Mouse (Mus musculus) ES-E14 (cell line): ENCODE results near the gene Hsd11b1. TPM values are rescaled to one million over a fixed set of nuclear protein-coding genes. Genes with fewer than 3 reads are reported as not detected.
"Not testable (repeated sequence)": the region's sequence is repeated elsewhere in the genome, so short reads cannot be mapped to it uniquely, and the experiment has no call there.

Source experiments
- DNase-seq: peaks from one replicate; pipeline ENCODE4 v3.0.0-alpha.2; 2013; ENCODE audit warnings: low read depth, low spot score
- H3K27ac ChIP-seq: 2 replicates; pipeline ENCODE4 v1.5.1; 2012; ENCODE audit warnings: low read depth, mild to moderate bottlenecking, low read length, moderate library complexity, mixed read lengths; ENCODE audit not compliant: poor library complexity, insufficient read depth, severe bottlenecking
- H3K36me3 ChIP-seq: 2 replicates; pipeline ENCODE4 v1.6.1; 2012; ENCODE audit warnings: mild to moderate bottlenecking, low read length, moderate library complexity, mixed read lengths; ENCODE audit not compliant: control insufficient read depth, poor library complexity, insufficient read depth, severe bottlenecking
- H3K4me1 ChIP-seq, 2 experiments: fragments of 150-350 bp in 1 of 2; sonication (generic) in 1 of 2; 2 replicates each; pipeline ENCODE4 v1.6.1; 2012; ENCODE audit warnings: low read length in 2 of 2, mild to moderate bottlenecking in 1 of 2, mixed read lengths in 1 of 2; ENCODE audit not compliant: control insufficient read depth in 2 of 2, insufficient read depth in 2 of 2, poor library complexity in 1 of 2
- H3K4me3 ChIP-seq, 2 experiments: fragments of 150-350 bp in 1 of 2; sonication (generic) in 1 of 2; 2 replicates each; pipeline ENCODE4 v1.5.1; 2012; ENCODE audit warnings: low read length in 2 of 2, low read depth in 1 of 2, mild to moderate bottlenecking in 1 of 2, mixed read lengths in 1 of 2; ENCODE audit not compliant: insufficient read depth in 1 of 2, poor library complexity in 1 of 2, severe bottlenecking in 1 of 2
- H3K9ac ChIP-seq: 2 replicates; pipeline ENCODE4 v1.6.1; 2012; ENCODE audit warnings: low read depth, mild to moderate bottlenecking, low read length, mixed read lengths; ENCODE audit not compliant: poor library complexity, insufficient read depth, severe bottlenecking
- H3K9me3 ChIP-seq: fragments of 150-350 bp; sonication (generic); 2 replicates; pipeline ENCODE4 v1.6.1; 2012; ENCODE audit warnings: low read depth, mild to moderate bottlenecking, low read length; ENCODE audit not compliant: control insufficient read depth, insufficient read depth
- CHD2 ChIP-seq: IDR thresholded peaks from 2 replicates; pipeline ENCODE4 v1.6.1; 2014; ENCODE audit warnings: mild to moderate bottlenecking, low read depth, low read length, inconsistent platforms
- HCFC1 ChIP-seq: IDR thresholded peaks from 2 replicates; pipeline ENCODE4 v1.6.1; 2012; ENCODE audit warnings: low read length, inconsistent platforms, borderline replicate concordance; ENCODE audit not compliant: insufficient read depth
- MAFK ChIP-seq: IDR thresholded peaks from 2 replicates; pipeline ENCODE4 v1.6.1; 2014; ENCODE audit warnings: mild to moderate bottlenecking, low read depth, low read length, inconsistent platforms; ENCODE audit not compliant: insufficient read depth
- ZC3H11A ChIP-seq: IDR thresholded peaks from 2 replicates; pipeline ENCODE4 v1.6.1; 2012; ENCODE audit warnings: low read depth, mild to moderate bottlenecking, inconsistent platforms, low read length, borderline replicate concordance
- ZNF384 ChIP-seq: IDR thresholded peaks from 2 replicates; pipeline ENCODE4 v1.6.1; 2012; ENCODE audit warnings: low read depth, low read length, inconsistent platforms
- in situ Hi-C, 2 experiments: fragments of 600-800 bp; cut with MboI; formaldehyde crosslinking; loops; one replicate each; pipeline ENCODE4 v1.15.1; 2025; ENCODE audit warnings: low sequenced_read_pairs in 2 of 2, inconsistent platforms in 1 of 2; ENCODE audit not compliant: unreplicated experiment in 2 of 2
- total RNA-seq: library from RNA; depleted of rRNA; stranded (reverse); fragments of 300-350 nt; gene quantifications from 2 replicates; pipeline ENCODE4 v1.2.3, GENCODE M21; 2012

Hsd11b1 gene
- total RNA-seq, 1 experiment: 0.18 TPM

GRCm38 (mm10) chr1:193287578-193287977 lies 23.7 kb upstream of the Hsd11b1 start:
- Histone ChIP-seq H3K9ac (no peak overlapping the region), H3K4me3 (no peak overlapping the region), H3K9me3 (no peaks in the 10 kb centered on the region), H3K4me1 (no peaks in the 10 kb centered on the region), H3K36me3 (no peaks in the 10 kb centered on the region), H3K27ac (no peak overlapping the region)
- no peak for DNase-seq
- in situ Hi-C loops: no loop called here
- TF ChIP-seq CHD2: no peak
- no peak for TF ChIP-seq ZC3H11A
- no peak for TF ChIP-seq MAFK
- no peak for TF ChIP-seq ZNF384

DNA sequence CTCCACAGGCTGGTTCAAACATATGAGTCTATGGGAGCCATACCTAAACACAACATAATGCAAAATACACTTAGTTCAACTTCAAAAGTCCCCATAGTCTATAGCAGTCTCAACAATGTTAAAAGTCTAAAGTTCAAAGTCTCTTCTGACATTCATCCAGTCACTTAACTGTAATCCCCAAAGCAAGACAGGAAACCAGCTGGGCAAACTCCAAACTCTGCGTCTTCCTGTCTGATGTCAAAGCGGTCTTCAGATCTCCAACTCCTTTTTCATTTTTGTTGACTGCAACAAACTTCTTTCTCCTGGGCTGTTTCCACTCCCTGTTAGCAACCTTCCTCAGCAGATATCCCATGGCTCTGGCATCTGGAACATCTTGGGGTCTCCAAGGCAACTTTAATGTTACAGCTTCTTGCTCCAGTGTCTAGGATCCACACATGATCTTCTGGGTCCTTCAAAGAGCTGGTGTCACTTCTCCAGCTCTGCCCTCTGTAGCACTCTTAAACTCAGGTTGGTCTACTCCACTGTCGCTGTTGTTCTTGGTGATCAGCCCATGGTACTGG lies 22.0 kb upstream of the Hsd11b1 start:
- DNase-seq, H3K27ac ChIP-seq, H3K4me3 ChIP-seq, H3K4me1 ChIP-seq, H3K9ac ChIP-seq, in situ Hi-C loops, H3K36me3 ChIP-seq, H3K9me3 ChIP-seq: not testable (repeated sequence)

DNA sequence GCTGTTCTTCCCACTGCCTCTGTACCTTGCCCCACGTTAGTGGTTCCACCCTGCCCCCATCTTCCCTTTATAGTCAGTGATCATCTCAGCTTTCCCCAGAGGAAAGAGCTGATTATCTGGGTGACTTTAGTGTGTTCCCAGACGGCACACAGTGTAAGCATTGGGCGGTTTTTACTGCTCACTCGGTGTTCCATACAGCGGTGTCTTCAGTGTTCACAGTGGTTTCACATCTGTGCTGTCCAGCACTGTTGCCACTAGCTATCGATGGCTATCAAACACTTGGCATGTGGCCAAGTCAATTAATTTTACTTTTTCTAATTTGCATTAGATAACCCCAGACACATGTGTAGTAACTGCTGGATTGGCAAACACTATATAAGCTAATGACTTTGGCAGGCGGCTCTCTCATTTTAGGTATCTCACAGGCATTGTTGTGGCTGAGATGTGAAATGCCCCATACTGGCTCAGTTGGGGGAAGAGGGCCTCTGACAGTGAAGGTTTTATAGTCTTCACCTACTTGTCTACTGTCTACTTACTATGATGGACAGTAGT lies 20.4 kb upstream of the Hsd11b1 start:
- Histone ChIP-seq H3K9me3 (no peaks in the 10 kb centered on the region), H3K9ac (no peak overlapping the region), H3K4me1 (0 out of 4 replicates have a peak, but pooled peaks cover 0 to 2% of the 10 kb centered on the region in 2 experiments), H3K4me3 (no peak overlapping the region), H3K27ac (no peak overlapping the region), H3K36me3 (no peaks in the 10 kb centered on the region)
- TF ChIP-seq HCFC1 (no peak), CHD2 (no peak), ZNF384 (no peak), ZC3H11A (no peak), MAFK (no peak)
- DNase-seq: no peak
- in situ Hi-C loops: no loop called here

- no peak for DNase-seq
- H3K4me1 ChIP-seq: 0 out of 4 replicates have a peak, but pooled peaks cover 0 to 2% of the 10 kb centered on the region in 2 experiments
- H3K36me3 ChIP-seq: no peaks in the 10 kb centered on the region
- H3K9me3 ChIP-seq: no peaks in the 10 kb centered on the region
- in situ Hi-C loops: no loop called here
- TF ChIP-seq MAFK (no peak), HCFC1 (no peak), ZC3H11A (no peak), CHD2 (no peak), ZNF384 (no peak)
- no peak overlapping the region for H3K4me3 ChIP-seq
- no peak overlapping the region for H3K27ac ChIP-seq
- H3K9ac ChIP-seq: no peak overlapping the region
Measured at GRCm38 (mm10) chr1:193281344-193281743, 17.5 kb upstream of the Hsd11b1 start.

DNA sequence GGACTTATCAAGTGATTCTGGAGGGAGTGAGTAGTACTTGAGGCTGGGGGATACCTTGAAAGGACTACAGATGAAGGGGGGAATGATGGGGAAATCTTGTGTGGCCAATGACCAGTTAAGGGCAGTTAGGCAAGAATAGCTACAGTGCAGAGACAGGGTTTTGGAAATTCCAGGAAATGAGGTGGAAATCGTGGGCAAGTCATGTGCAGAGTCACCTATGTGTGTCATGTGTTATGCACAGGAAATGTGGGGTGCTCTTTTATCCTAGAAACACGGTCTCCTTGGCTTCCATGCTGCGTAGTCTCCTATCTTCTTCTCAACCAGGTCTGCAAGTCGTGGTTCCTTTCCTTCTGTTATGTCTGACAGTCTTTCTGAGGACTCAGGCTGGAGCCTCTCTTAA lies 15.6 kb upstream of the Hsd11b1 start:
- no peak for DNase-seq
- H3K9ac ChIP-seq: no peak overlapping the region
- no peak overlapping the region for H3K4me3 ChIP-seq
- H3K36me3 ChIP-seq: no peaks in the 10 kb centered on the region
- no peaks in the 10 kb centered on the region for H3K9me3 ChIP-seq
- TF ChIP-seq ZNF384 (no peak), ZC3H11A (no peak), MAFK (no peak), HCFC1 (no peak), CHD2 (no peak)
- 0 out of 4 replicates have a peak, but pooled peaks cover 0 to 2% of the 10 kb centered on the region in 2 experiments for H3K4me1 ChIP-seq
- no peak overlapping the region for H3K27ac ChIP-seq
- in situ Hi-C loops: no loop called here
